Mouse (Mus musculus): ENCODE results near the gene Arid1a.

DNA sequence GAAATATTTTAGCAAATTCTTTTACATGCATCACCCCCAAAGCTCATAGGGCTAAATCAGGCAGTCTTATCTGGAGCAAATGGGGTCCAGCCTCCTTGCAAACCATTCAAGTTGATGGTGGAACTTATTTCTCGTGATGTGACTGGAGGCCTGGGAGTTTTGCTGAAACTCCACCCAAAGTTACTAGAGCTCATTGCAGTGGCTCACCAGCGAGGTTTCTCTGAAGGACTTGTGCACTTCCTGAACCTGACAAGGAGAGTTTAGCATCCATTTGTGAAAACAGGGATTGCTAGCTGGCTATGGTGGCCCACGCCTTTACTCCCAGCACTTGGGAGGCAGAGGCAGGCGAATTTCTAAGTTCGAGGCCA lies 122.5 kb downstream of the Arid1a start:
- TF ChIP-seq CTCF (IDR thresholded peaks at IDR 0.05; ENCODE audit: low read depth, low read length) (no peak), GATA1 (IDR thresholded peaks at IDR 0.05; ENCODE audit: borderline replicate concordance, low read length) (no peak)
